Mouse (Mus musculus) heart, postnatal 4 days (tissue): ENCODE data around the gene Gm21976. TPM values are rescaled to one million over a fixed set of nuclear protein-coding genes. Genes with fewer than 3 reads are reported as not detected.
A peak's percentile ranks its signal among the peaks of the same experiment; 100 is the strongest.

Experiments
- DNase-seq: peaks from one replicate; pipeline ENCODE4 v3.0.0; 2021
- total RNA-seq, 2 experiments: library from RNA; stranded (reverse); gene quantifications; 2 replicates each; pipeline ENCODE4 v1.2.3; 2021

Gm21976 gene
- total RNA-seq, 2 experiments from 2014 or later, result not detected

- peak; percentile 16 for DNase-seq
These were observed 75.3 kb downstream of the Gm21976 start for GRCm38 (mm10) chr13:98354871-98355558.

- peak; percentile 31 for DNase-seq
These were observed 75.9 kb downstream of the Gm21976 start for GRCm38 (mm10) chr13:98355559-98356111.

GRCm38 (mm10) chr13:98356176-98356972 is 76.7 kb downstream of the Gm21976 start:
- DNase-seq, result no peak

Other genes starting within 250 kb of the Gm21976 start
- gene Arhgef28, start 73.4 kb upstream of the Gm21976 start, total RNA-seq, result 1 to 10 TPM; 7.0 to 9.8 TPM
- gene Utp15, start 16.8 kb upstream of the Gm21976 start, total RNA-seq, result 10 to 100 TPM in 1 of 2 experiments, 1 to 10 TPM in 1; 9.7 to 11.6 TPM
- 10 to 100 TPM; 20.8 to 21.8 TPM for gene Ankra2, start 16.8 kb upstream of the Gm21976 start, total RNA-seq
- 100 to 1,000 TPM; 291 to 301 TPM for gene Btf3, start 37.1 kb downstream of the Gm21976 start, total RNA-seq
- gene Foxd1, start 74.4 kb downstream of the Gm21976 start, total RNA-seq, result under 1 TPM; 0.14 to 0.24 TPM
- gene Gm10320, start 212.1 kb downstream of the Gm21976 start, total RNA-seq, result not detected